Mouse (Mus musculus) heart, adult 2 months (tissue): ENCODE data around the gene Trappc2l.

Source experiments
- CTCF ChIP-seq: fragments of 200-600 bp; IDR thresholded peaks from 2 replicates; pipeline ENCODE4 v1.8.1; 2022; ENCODE audit warnings: antibody characterized with exemption, mild to moderate bottlenecking, moderate library complexity
- EP300 ChIP-seq: fragments of 200-500 bp; IDR thresholded peaks from 2 replicates; pipeline ENCODE4 v1.6.1; 2011; ENCODE audit warnings: low read depth, low read length, control low read depth; ENCODE audit not compliant: insufficient read depth
- POLR2A ChIP-seq: fragments of 200-500 bp; IDR thresholded peaks from 2 replicates; pipeline ENCODE4 v1.6.1; 2011; ENCODE audit warnings: mild to moderate bottlenecking, low read depth, low read length, control low read depth; ENCODE audit not compliant: insufficient read depth

- TF ChIP-seq CTCF: no peak
- TF ChIP-seq POLR2A: no peak
- TF ChIP-seq EP300: no peak
Observed at GRCm38 (mm10) chr8:122573577-122573976, 37.9 kb upstream of the Trappc2l start.
